Mouse (Mus musculus) hematopoietic stem cell, adult 5-6 weeks (primary cell): ENCODE results near the gene Mrps31. TPM values are rescaled to one million over a fixed set of nuclear protein-coding genes. Genes with fewer than 3 reads are reported as not detected.
A peak's percentile ranks its signal among the peaks of the same experiment; 100 is the strongest.

ENCODE experiments used
- ATAC-seq, 2 experiments: fragments of 125-278 bp in 1 of 2; replicated peaks in 1 of 2; 2 replicates each; pipeline ENCODE4 v1.8.0; 2016 to 2017; ENCODE audit warnings: inconsistent platforms in 2 of 2, mild to moderate bottlenecking in 2 of 2, moderate number of reproducible peaks in 2 of 2, low read depth in 1 of 2, moderate TSS enrichment in 1 of 2; ENCODE audit not compliant: low FRiP score in 2 of 2, poor library complexity in 2 of 2, severe bottlenecking in 2 of 2, insufficient read depth in 1 of 2, low TSS enrichment in 1 of 2
- total RNA-seq: library from RNA; stranded (forward); fragments of 172-1452, 232-1000 nt; gene quantifications from 2 replicates; pipeline ENCODE4 v1.2.3, GENCODE M21; 2017

The Mrps31 gene
- total RNA-seq: 23.8 and 31.4 TPM in 2 replicates

DNA sequence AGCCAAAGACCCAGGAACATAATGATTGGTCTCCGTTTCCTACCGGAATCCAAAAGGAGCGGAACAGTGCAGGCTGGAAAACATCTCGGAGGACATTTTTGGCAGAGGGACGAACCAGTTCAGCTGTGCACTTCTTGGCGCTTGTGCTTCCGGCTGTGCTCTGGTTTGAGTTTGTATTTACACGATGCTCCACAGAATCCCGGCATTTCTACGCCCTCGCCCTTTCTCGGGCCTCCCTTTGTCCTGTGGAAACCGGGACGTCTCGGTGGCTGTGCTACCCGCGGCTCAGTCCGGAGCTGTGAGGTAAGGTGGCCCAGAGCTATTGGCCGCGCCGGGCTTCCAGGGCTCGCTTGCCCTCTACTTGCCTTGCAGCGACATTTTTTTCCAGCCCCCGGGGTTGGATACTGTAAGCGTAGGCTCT lies at the start of gene Mrps31:
Gene Mrps31 (plus strand): TSS at position 80 of the 421 bp plus-strand sequence.
- ATAC-seq: peak; percentile 81 to 85

DNA sequence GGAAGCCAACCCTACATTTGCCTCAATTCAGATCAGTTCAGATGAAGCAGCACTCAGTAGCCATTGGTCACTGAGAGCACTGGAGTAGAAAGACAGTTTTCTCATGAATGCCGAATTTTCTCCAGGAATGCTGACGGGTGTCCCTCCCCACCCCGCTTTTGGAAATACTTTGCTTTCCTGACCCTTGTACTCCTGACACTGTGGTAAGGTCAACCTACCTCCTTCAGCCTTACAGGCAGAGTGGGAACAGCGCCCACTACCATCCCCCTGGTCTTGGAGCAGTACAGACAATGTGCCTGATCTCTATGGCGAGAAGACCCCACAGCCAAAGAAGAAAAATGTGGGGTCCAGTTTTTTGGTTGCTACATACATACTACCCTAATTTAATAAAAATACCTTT lies 34.9 kb upstream of the Mrps31 start:
- no peak for ATAC-seq

GRCm38 (mm10) chr8:22376903-22377302 lies 34.3 kb upstream of the Mrps31 start:
- ATAC-seq: peak; percentile 94 to 98

GRCm38 (mm10) chr8:22380934-22381333 lies 30.2 kb upstream of the Mrps31 start:
- no peak for ATAC-seq

GRCm38 (mm10) chr8:22382824-22383595 lies 28.2 kb upstream of the Mrps31 start:
- no peak for ATAC-seq

DNA sequence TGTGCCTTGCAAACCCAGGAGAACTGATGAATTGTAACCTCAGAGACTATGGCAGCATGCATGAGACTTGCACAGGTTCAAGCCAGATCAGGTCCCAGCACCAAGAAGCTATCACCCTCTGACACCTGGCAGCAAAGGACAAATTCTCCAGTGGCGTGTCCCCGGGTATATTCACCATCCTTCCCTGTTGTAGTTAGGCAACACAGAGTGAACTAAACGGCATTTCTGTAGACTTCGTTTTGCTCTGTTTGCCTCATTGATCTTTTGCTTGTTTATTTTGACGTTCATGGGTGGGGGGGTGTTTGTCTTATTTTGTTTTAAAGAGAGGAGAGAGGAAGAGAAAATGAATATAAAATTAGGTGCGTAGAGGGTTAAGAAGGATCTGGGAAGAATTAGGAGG lies 26.0 kb upstream of the Mrps31 start:
- no peak for ATAC-seq

DNA sequence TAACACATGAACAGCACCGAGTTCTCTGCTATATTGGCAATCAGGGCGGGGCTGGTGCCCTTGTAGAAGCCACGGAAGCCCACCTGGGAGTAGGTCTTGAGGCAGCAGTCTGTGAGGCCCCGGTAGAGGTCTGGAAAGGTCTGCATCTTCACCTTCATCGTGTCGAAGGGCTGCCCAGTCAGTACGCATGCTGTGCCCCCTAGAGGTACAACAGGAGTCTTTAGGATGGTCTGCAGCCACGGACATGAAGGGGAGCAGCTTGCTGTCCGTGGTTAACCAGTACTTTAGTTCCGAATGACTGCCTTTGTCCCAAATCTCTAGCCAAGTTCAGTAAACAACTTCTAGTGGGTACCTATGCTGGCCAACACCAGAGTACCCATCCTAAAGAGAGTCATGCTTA lies 21.3 kb upstream of the Mrps31 start:
- ATAC-seq: no peak

GRCm38 (mm10) chr8:22390766-22391463 lies 20.2 kb upstream of the Mrps31 start:
- no peak; a peak in 1 of 4 replicates for ATAC-seq

GRCm38 (mm10) chr8:22394471-22394870 lies 16.7 kb upstream of the Mrps31 start:
- ATAC-seq: no peak

- no peak for ATAC-seq
Observed at GRCm38 (mm10) chr8:22395256-22395655, 15.9 kb upstream of the Mrps31 start.

DNA sequence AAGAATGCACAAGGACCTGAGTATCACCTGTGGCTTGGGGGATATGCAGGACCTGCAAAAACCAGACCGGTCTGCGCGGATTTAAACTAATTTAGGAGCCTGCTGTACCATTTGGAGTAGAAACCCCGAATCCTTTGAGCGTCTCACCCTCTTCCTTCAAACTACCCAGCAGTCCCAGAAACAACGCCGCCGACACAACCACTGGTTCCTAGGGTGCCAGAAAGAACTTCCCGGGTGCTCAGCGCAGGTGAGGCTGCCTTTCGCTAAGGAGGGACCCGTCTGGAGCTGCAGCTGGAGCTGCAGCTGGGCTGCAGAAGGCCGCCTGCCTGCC lies 13.4 kb upstream of the Mrps31 start:
- ATAC-seq: no peak

DNA sequence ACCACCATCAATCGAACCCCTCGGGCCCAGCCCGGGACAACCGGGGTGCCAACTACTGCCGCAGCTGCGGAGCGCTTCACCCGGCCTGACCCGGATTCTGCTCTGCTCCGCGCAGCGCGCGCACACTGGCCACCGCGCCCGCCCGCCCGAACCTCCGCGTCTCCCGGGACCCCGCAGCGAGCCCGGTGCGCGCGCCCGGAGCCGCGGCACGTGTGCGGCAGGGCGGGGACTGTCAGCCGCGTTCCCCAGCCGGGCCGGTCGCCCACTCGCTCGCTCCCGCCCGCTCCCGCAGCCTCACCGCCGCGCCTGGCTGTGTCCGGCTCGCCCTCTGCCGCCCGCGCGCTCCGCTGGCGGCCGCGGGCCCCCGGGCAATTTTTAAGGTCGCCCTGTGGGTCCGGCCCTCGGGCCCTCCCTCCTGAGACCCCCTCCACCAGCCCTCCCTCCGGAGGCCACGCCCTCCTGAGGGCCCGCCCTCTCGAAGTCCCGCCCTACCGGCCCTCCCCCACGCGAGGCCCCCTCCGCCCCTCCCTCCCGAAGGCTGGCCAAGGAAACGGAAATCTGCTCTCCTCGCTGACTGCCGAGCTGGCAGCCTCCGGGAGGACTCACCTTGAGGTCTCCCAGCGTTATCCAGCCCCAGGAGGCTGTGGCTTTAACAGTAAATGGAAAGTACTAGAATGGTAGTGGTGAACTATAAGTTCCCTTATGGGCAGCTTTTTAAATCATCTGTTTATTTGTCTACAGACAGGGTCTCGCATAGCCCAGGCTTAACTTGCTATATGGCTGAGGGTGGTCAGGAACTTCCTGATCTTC lies 12.8 kb upstream of the Mrps31 start, which contains the start of gene Slc25a15:
Gene Slc25a15 (minus strand): TSS at position 456 of the 810 bp plus-strand sequence.
- peak; percentile 84 for ATAC-seq

DNA sequence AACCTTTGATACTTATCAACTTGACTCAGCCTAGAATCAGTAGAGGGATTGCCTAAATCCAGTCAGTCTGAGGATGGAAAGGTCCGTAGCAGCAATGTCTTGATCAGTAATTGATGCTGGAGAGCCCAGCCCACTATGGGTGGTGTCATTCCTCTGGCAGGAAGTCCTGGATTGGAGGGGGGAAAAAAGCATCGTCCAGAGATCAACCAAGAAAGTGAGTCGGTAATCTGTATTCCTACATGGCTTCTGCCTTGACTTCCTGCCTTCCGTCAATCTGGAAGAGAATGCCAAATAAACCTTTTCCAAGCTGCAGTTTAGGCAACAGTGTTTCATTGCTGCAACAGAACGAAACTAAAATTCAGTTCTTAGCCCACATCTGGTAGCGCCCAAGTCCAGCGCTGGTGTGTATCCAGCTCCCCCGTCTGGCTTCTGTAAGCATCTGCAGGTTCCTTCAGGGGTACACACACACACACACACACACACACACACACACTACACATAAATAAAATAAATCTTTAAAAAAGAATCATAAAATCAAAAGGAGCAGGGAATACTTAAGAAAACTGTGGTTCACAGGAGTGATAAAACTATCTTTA lies 11.8 kb upstream of the Mrps31 start:
- no peak for ATAC-seq

- ATAC-seq: no peak
Observed at GRCm38 (mm10) chr8:22400593-22400992, 10.6 kb upstream of the Mrps31 start.

DNA sequence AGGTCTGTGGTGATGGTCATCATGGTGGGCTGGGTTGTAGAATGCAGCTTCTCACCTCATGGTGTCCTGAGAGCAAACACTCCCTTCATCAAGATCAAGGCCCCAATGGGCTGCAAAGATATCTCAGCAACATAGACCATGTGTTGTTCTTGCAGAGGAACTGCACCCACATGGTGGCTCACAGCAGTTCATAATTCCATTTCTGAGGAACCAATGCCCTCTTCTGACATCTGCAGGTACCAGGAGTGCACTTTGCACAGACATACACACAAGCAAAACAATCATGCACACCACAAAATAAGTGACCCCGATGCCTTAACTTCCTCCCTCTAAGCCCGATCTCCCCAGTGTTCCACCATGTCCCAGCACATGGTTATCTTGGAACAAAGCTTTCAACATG lies 7.9 kb upstream of the Mrps31 start:
- ATAC-seq: no peak

DNA sequence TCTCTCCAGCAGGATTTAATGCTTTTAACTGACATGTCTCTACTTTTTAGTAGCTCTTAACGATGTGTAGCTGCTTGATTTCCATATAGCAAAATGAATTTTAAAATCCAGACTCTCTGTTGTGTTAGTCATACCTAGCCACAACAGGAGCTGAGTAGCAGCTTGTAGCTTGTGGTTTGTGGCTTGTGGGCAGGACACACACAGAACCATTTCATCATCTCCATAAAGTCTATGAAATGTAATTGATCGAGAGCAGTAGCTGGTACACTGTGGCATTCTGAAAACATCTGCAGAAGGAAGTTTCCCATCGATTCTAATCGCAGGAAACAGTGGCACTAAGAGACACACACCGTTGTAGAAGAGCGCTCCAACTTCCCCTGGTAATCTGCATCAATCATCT lies 5.4 kb upstream of the Mrps31 start:
- peak; percentile 96 to 98 for ATAC-seq

- ATAC-seq: peak; percentile 30 to 61; a peak in 3 of 4 replicates
Observed at GRCm38 (mm10) chr8:22410688-22411281, 376 bp upstream of the Mrps31 start.
